Mouse (Mus musculus): ENCODE measurements around the gene Adgrg6. TPM values are rescaled to one million over a fixed set of nuclear protein-coding genes. Genes with fewer than 3 reads are reported as not detected.

Adgrg6 gene
- polyA plus RNA-seq, 1 experiment from 2014 or later = 0.78 TPM

GRCm38 (mm10) chr10:14459330-14459729, 86.1 kb downstream of the Adgrg6 start:
- ATAC-seq (ENCODE audit: low read depth) (no peak), DNase-seq (no peak)
- H3K9me3 ChIP-seq (replicated peaks) = no peaks in the 10 kb centered on the region
- no peaks in the 10 kb centered on the region for H3K36me3 ChIP-seq
- H3K27ac ChIP-seq = no peak overlapping the region
- H3K4me2 ChIP-seq = no peak overlapping the region
- H3K9ac ChIP-seq = no peak overlapping the region
- WGBS (ENCODE audit: insufficient replicate concordance) = 81% methylated on average over 10 of the region's 10 CpGs
- no peak overlapping the region for H3K4me3 ChIP-seq (replicated peaks)
- H3K4me1 ChIP-seq (replicated peaks) = no peaks in the 10 kb centered on the region; the same call in 1 of the 2 replicates
- H3K27me3 ChIP-seq = no peaks in the 10 kb centered on the region

- H3K4me2 ChIP-seq = no peak overlapping the region
- H3K9ac ChIP-seq = no peak overlapping the region
- ATAC-seq (ENCODE audit: low read depth) = no peak
- H3K4me3 ChIP-seq (replicated peaks) = no peak overlapping the region
- no peaks in the 10 kb centered on the region for H3K36me3 ChIP-seq
- no peaks in the 10 kb centered on the region for H3K4me1 ChIP-seq (replicated peaks)
- DNase-seq = no peak
- WGBS (ENCODE audit: insufficient replicate concordance) = 59% methylated on average over 4 of the region's 4 CpGs
- no peaks in the 10 kb centered on the region for H3K27me3 ChIP-seq
- no peaks in the 10 kb centered on the region for H3K9me3 ChIP-seq (replicated peaks)
- no peak overlapping the region for H3K27ac ChIP-seq
Observed at GRCm38 (mm10) chr10:14454481-14454880, 91.0 kb downstream of the Adgrg6 start.

- Histone ChIP-seq H3K9ac (no peak overlapping the region), H3K4me1 (replicated peaks) (no peaks in the 10 kb centered on the region), H3K4me3 (replicated peaks) (no peak overlapping the region), H3K9me3 (replicated peaks) (no peaks in the 10 kb centered on the region), H3K36me3 (no peaks in the 10 kb centered on the region), H3K27ac (no peak overlapping the region), H3K27me3 (no peaks in the 10 kb centered on the region), H3K4me2 (no peak overlapping the region)
- ATAC-seq (ENCODE audit: low read depth) (no peak), DNase-seq (no peak)
- 22% methylated on average over 3 of the region's 3 CpGs for WGBS (ENCODE audit: insufficient replicate concordance)
Observed at GRCm38 (mm10) chr10:14451811-14452210, 93.6 kb downstream of the Adgrg6 start.

- no peak overlapping the region for H3K27ac ChIP-seq
- no peak overlapping the region for H3K9ac ChIP-seq
- H3K4me2 ChIP-seq = no peak overlapping the region
- no peaks in the 10 kb centered on the region for H3K9me3 ChIP-seq (replicated peaks)
- no peak for ATAC-seq (ENCODE audit: low read depth)
- no peak overlapping the region for H3K4me3 ChIP-seq (replicated peaks)
- H3K4me1 ChIP-seq (replicated peaks) = peaks cover 4% of the 10 kb centered on the region; the same call in 1 of the 2 replicates
- DNase-seq = no peak
- H3K36me3 ChIP-seq = no peaks in the 10 kb centered on the region
- 67% methylated on average over 7 of the region's 7 CpGs for WGBS (ENCODE audit: insufficient replicate concordance)
- no peaks in the 10 kb centered on the region for H3K27me3 ChIP-seq
Observed at GRCm38 (mm10) chr10:14450073-14450472, 95.4 kb downstream of the Adgrg6 start.

- H3K4me1 ChIP-seq (replicated peaks) = peaks cover 4% of the 10 kb centered on the region; the same call in 1 of the 2 replicates
- no peak overlapping the region for H3K9ac ChIP-seq
- peak overlapping the region; percentile 17; the same call in 1 of the 2 replicates for H3K4me3 ChIP-seq (replicated peaks)
- peak; percentile 79 for ATAC-seq (ENCODE audit: low read depth)
- H3K27ac ChIP-seq = no peak overlapping the region
- peak overlapping the region; percentile 23; the same call in 1 of the 2 replicates for H3K4me2 ChIP-seq
- H3K27me3 ChIP-seq = no peaks in the 10 kb centered on the region
- H3K9me3 ChIP-seq (replicated peaks) = no peaks in the 10 kb centered on the region
- H3K36me3 ChIP-seq = no peaks in the 10 kb centered on the region
- 34% methylated on average over 12 of the region's 12 CpGs for WGBS (ENCODE audit: insufficient replicate concordance)
- DNase-seq = no peak
Observed at GRCm38 (mm10) chr10:14445590-14446291, 99.7 kb downstream of the Adgrg6 start.

GRCm38 (mm10) chr10:14440860-14441579, 104.4 kb downstream of the Adgrg6 start:
- no peaks in the 10 kb centered on the region for H3K9me3 ChIP-seq (replicated peaks)
- no peaks in the 10 kb centered on the region for H3K36me3 ChIP-seq
- H3K9ac ChIP-seq = no peak overlapping the region
- H3K27me3 ChIP-seq = no peaks in the 10 kb centered on the region
- ATAC-seq (ENCODE audit: low read depth) = no peak
- WGBS (ENCODE audit: insufficient replicate concordance) = 73% methylated on average over 9 of the region's 9 CpGs
- H3K4me1 ChIP-seq (replicated peaks) = peaks cover 4% of the 10 kb centered on the region; the same call in 1 of the 2 replicates
- DNase-seq = no peak
- H3K4me2 ChIP-seq = no peak overlapping the region
- H3K27ac ChIP-seq = no peak overlapping the region
- no peak overlapping the region for H3K4me3 ChIP-seq (replicated peaks)

- 28% methylated on average over 1 of the region's 1 CpGs for WGBS (ENCODE audit: insufficient replicate concordance)
- Histone ChIP-seq H3K36me3 (no peaks in the 10 kb centered on the region), H3K4me2 (no peak overlapping the region), H3K9ac (no peak overlapping the region), H3K4me3 (replicated peaks) (no peak overlapping the region), H3K4me1 (replicated peaks) (no peaks in the 10 kb centered on the region), H3K27me3 (no peaks in the 10 kb centered on the region), H3K27ac (no peak overlapping the region), H3K9me3 (replicated peaks) (0 out of 2 replicates have a peak, but pooled peaks cover 2% of the 10 kb centered on the region)
- no peak for ATAC-seq (ENCODE audit: low read depth)
- DNase-seq = no peak
Observed at GRCm38 (mm10) chr10:14404070-14404469, 141.4 kb downstream of the Adgrg6 start.

GRCm38 (mm10) chr10:14401744-14402143, 143.7 kb downstream of the Adgrg6 start:
- Histone ChIP-seq H3K27me3 (no peaks in the 10 kb centered on the region), H3K4me3 (replicated peaks) (no peak overlapping the region), H3K9ac (no peak overlapping the region), H3K4me2 (no peak overlapping the region), H3K9me3 (replicated peaks) (no peaks in the 10 kb centered on the region), H3K27ac (no peak overlapping the region), H3K4me1 (replicated peaks) (no peaks in the 10 kb centered on the region), H3K36me3 (no peaks in the 10 kb centered on the region)
- WGBS (ENCODE audit: insufficient replicate concordance) = 64% methylated on average over 8 of the region's 8 CpGs
- DNase-seq (no peak), ATAC-seq (ENCODE audit: low read depth) (no peak)

GRCm38 (mm10) chr10:14391025-14391639, 154.3 kb downstream of the Adgrg6 start:
- ATAC-seq (ENCODE audit: low read depth) (no peak), DNase-seq (no peak)
- Histone ChIP-seq H3K4me3 (replicated peaks) (no peak overlapping the region), H3K9me3 (replicated peaks) (no peaks in the 10 kb centered on the region; the same call in 1 of the 2 replicates), H3K9ac (no peak overlapping the region), H3K27ac (no peak overlapping the region), H3K27me3 (no peaks in the 10 kb centered on the region), H3K4me2 (no peak overlapping the region), H3K36me3 (no peaks in the 10 kb centered on the region), H3K4me1 (replicated peaks) (no peaks in the 10 kb centered on the region)
- WGBS (ENCODE audit: insufficient replicate concordance) = 9% methylated on average over 11 of the region's 11 CpGs

- H3K27me3 ChIP-seq = no peaks in the 10 kb centered on the region
- no peaks in the 10 kb centered on the region for H3K36me3 ChIP-seq
- H3K4me3 ChIP-seq (replicated peaks) = no peak overlapping the region
- 61% methylated on average over 5 of the region's 5 CpGs for WGBS (ENCODE audit: insufficient replicate concordance)
- no peak for DNase-seq
- no peak overlapping the region for H3K4me2 ChIP-seq
- H3K9me3 ChIP-seq (replicated peaks) = no peaks in the 10 kb centered on the region
- no peak overlapping the region for H3K27ac ChIP-seq
- no peaks in the 10 kb centered on the region for H3K4me1 ChIP-seq (replicated peaks)
- ATAC-seq (ENCODE audit: low read depth) = no peak
- no peak overlapping the region for H3K9ac ChIP-seq
Observed at GRCm38 (mm10) chr10:14385574-14385973, 159.9 kb downstream of the Adgrg6 start.

GRCm38 (mm10) chr10:14365065-14365589, 180.3 kb downstream of the Adgrg6 start:
- H3K27ac ChIP-seq = no peak overlapping the region
- no peak overlapping the region for H3K9ac ChIP-seq
- H3K9me3 ChIP-seq (replicated peaks) = no peaks in the 10 kb centered on the region
- no peak overlapping the region for H3K4me3 ChIP-seq (replicated peaks)
- H3K27me3 ChIP-seq = no peaks in the 10 kb centered on the region
- no peak for DNase-seq
- H3K36me3 ChIP-seq = no peaks in the 10 kb centered on the region
- WGBS (ENCODE audit: insufficient replicate concordance) = 54% methylated on average over 1 of the region's 1 CpGs
- no peaks in the 10 kb centered on the region for H3K4me1 ChIP-seq (replicated peaks)
- ATAC-seq (ENCODE audit: low read depth) = no peak
- no peak overlapping the region for H3K4me2 ChIP-seq

Measured in liver, embryonic 13.5 days (tissue).